Mouse (Mus musculus) kidney, postnatal 0 days (tissue): ENCODE results near the gene 2310030G06Rik. TPM values are rescaled to one million over a fixed set of nuclear protein-coding genes. Genes with fewer than 3 reads are reported as not detected.

Experiments
- ATAC-seq: fragments of 200-750 bp; cut with Nextera tagmentation; replicated peaks from 2 replicates; pipeline ENCODE4 v1.8.0; 2017; ENCODE audit warnings: low read depth, moderate number of reproducible peaks, moderate TSS enrichment, moderate library complexity; ENCODE audit not compliant: low FRiP score
- DNase-seq: peaks from one replicate; pipeline ENCODE4 v3.0.0-alpha.2; 2016; ENCODE audit warnings: low spot score
- H3K27ac ChIP-seq: fragments of 300-500 bp; sonication (generic); 2 replicates; pipeline ENCODE4 v1.5.1; 2014; ENCODE audit warnings: mild to moderate bottlenecking
- H3K27me3 ChIP-seq: fragments of 300-500 bp; sonication (generic); 2 replicates; pipeline ENCODE4 v1.6.1; 2014; ENCODE audit warnings: low read length, mixed read lengths; ENCODE audit not compliant: insufficient read depth
- H3K36me3 ChIP-seq: fragments of 300-500 bp; sonication (generic); 2 replicates; pipeline ENCODE4 v1.6.1; 2014; ENCODE audit warnings: low read length, mixed read lengths; ENCODE audit not compliant: insufficient read depth
- H3K4me1 ChIP-seq: fragments of 300-500 bp; sonication (generic); replicated peaks from 2 replicates; pipeline ENCODE4 v1.6.1; 2014; ENCODE audit warnings: antibody characterized with exemption, low read length, mixed read lengths; ENCODE audit not compliant: insufficient read depth
- H3K4me2 ChIP-seq: fragments of 300-500 bp; sonication (generic); 2 replicates; pipeline ENCODE4 v1.6.1; 2014; ENCODE audit warnings: mild to moderate bottlenecking, low read length, moderate library complexity, mixed read lengths
- H3K4me3 ChIP-seq: fragments of 300-500 bp; sonication (generic); replicated peaks from 2 replicates; pipeline ENCODE4 v1.5.1; 2014; ENCODE audit warnings: low read depth, low read length
- H3K9ac ChIP-seq: fragments of 300-500 bp; sonication (generic); 2 replicates; pipeline ENCODE4 v1.6.1; 2014; ENCODE audit warnings: low read depth, low read length
- H3K9me3 ChIP-seq: fragments of 300-500 bp; sonication (generic); replicated peaks from 2 replicates; pipeline ENCODE4 v1.6.1; 2016; ENCODE audit warnings: low read length, inconsistent platforms, mixed read lengths
- CTCF ChIP-seq: IDR thresholded peaks from 2 replicates; pipeline ENCODE4 v1.5.1; 2016; ENCODE audit warnings: antibody characterized with exemption, low read depth, mild to moderate bottlenecking, moderate library complexity
- WGBS: fragments of 180-500 bp; shearing (Covaris S2); extraction: QIAGEN DNeasy Blood & Tissue Kit; methylation state at CpG from one replicate; pipeline ENCODE4 v1.1.7; 2014; 5-methylcytosine and 5-hydroxymethylcytosine counted together
- polyA plus RNA-seq: library from polyadenylated mRNA; unstranded; fragments of >200 nt; fragmentation: Nextera tagmentation; extraction: Ambion mirVana; gene quantifications from 2 replicates; pipeline ENCODE4 v1.2.1, GENCODE M21; 2015

The 2310030G06Rik gene
- polyA plus RNA-seq, 1 experiment from 2014 or later = 26.8 TPM

DNA sequence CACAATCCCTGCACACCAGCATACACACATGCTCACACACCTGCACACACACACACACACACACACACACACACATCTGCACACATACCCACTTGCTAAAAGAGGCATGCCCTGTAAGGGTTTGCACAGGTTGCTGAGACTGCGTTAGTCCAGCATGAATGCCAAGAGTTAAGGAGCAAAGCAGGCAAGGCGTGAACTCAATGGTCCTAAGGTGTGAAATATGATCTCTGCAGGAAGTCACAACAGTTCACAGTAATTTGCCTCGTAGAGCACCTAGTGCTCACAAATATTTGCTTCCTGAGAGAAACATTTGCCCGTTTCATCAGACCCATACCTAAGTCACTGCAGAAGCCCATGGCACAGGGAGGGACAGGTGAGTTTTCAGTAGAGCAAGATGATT, 32.1 kb downstream of the 2310030G06Rik start:
- no peaks in the 10 kb centered on the region for H3K9me3 ChIP-seq
- no peak overlapping the region for H3K4me2 ChIP-seq
- H3K27ac ChIP-seq = no peak overlapping the region
- no peak for DNase-seq
- no peaks in the 10 kb centered on the region for H3K27me3 ChIP-seq
- 22% methylated on average over 4 of the region's 4 CpGs for WGBS
- H3K4me1 ChIP-seq = no peaks in the 10 kb centered on the region
- H3K4me3 ChIP-seq = no peak overlapping the region
- H3K9ac ChIP-seq = no peak overlapping the region
- ATAC-seq = no peak
- TF ChIP-seq CTCF = no peak
- no peaks in the 10 kb centered on the region for H3K36me3 ChIP-seq

DNA sequence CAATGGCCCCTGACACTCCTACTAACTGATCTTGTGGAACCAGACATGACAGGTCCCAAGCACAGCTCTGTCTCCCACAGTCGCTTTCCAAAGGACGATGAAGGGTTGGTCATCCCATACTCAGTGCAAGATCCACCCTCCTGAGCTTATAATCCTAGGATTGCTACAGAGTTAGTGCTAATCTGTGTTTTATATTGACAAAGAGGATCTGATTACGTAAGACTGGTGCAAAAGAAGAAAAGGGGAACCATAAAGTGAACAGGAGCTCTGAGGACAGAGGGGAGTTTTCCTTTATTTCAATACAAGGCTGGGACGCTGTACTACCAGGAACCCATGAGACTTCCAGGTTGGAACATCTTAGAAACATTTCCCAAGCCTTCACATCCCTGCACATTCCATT, 35.0 kb downstream of the 2310030G06Rik start:
- no peaks in the 10 kb centered on the region for H3K27me3 ChIP-seq
- no peak overlapping the region for H3K4me3 ChIP-seq
- H3K4me2 ChIP-seq = no peak overlapping the region
- no peak for TF ChIP-seq CTCF
- 83% methylated on average over 4 of the region's 4 CpGs for WGBS
- no peaks in the 10 kb centered on the region for H3K36me3 ChIP-seq
- no peaks in the 10 kb centered on the region for H3K9me3 ChIP-seq
- H3K9ac ChIP-seq = no peak overlapping the region
- DNase-seq (no peak), ATAC-seq (no peak)
- no peaks in the 10 kb centered on the region for H3K4me1 ChIP-seq
- H3K27ac ChIP-seq = no peak overlapping the region

DNA sequence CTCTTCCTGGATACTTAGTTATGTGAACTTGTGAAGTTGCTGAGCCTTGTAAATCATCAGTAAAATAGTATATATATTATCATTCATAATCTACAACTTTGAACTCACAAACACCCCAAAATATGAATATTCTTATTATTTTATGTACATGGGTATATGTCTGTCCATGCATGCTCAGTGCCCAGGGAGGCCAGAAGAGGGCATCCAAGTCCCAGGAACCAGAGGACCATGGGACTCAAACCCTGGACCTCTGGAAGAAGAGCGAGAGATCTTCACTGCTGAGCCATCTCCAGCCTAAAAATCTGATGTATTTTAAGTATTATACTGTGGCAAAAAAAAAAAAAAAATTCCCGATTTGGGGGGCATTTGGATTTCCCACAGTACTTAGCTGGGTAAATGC, 37.2 kb downstream of the 2310030G06Rik start:
- H3K27ac ChIP-seq = no peak overlapping the region
- no peaks in the 10 kb centered on the region for H3K27me3 ChIP-seq
- H3K36me3 ChIP-seq = no peaks in the 10 kb centered on the region
- peak; percentile 32 for DNase-seq
- TF ChIP-seq CTCF = peak; percentile 75
- ATAC-seq = no peak
- H3K4me2 ChIP-seq = no peak overlapping the region
- H3K4me3 ChIP-seq = no peak overlapping the region
- 34% methylated on average over 2 of the region's 2 CpGs for WGBS
- H3K9me3 ChIP-seq = no peaks in the 10 kb centered on the region
- H3K4me1 ChIP-seq = no peaks in the 10 kb centered on the region
- H3K9ac ChIP-seq = no peak overlapping the region

DNA sequence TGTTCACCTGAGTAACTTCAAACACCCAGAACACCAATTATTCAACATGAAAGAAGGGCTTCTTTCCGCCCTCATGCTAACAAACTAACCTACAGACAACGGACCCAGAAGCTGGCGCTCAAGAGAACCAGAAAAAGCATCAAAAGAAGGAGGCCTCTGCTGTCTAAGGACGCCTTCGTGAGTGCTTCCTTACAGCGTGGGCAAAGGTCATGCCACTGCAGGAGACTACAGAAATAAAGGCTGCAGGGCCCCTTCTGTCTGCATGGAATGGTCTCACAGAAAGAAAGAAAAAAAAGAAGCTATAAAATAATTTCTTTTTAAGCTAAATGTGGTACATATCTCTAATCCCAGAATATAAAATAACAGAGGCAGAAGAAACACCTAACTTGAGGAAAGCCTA, 41.4 kb downstream of the 2310030G06Rik start:
- no peak overlapping the region for H3K4me3 ChIP-seq
- H3K4me1 ChIP-seq = no peaks in the 10 kb centered on the region
- no peak for TF ChIP-seq CTCF
- no peak overlapping the region for H3K4me2 ChIP-seq
- H3K9me3 ChIP-seq = no peaks in the 10 kb centered on the region
- no peaks in the 10 kb centered on the region for H3K36me3 ChIP-seq
- WGBS = 57% methylated on average over 6 of the region's 6 CpGs
- H3K27ac ChIP-seq = no peak overlapping the region
- DNase-seq (no peak), ATAC-seq (no peak)
- H3K27me3 ChIP-seq = no peaks in the 10 kb centered on the region
- H3K9ac ChIP-seq = no peak overlapping the region

DNA sequence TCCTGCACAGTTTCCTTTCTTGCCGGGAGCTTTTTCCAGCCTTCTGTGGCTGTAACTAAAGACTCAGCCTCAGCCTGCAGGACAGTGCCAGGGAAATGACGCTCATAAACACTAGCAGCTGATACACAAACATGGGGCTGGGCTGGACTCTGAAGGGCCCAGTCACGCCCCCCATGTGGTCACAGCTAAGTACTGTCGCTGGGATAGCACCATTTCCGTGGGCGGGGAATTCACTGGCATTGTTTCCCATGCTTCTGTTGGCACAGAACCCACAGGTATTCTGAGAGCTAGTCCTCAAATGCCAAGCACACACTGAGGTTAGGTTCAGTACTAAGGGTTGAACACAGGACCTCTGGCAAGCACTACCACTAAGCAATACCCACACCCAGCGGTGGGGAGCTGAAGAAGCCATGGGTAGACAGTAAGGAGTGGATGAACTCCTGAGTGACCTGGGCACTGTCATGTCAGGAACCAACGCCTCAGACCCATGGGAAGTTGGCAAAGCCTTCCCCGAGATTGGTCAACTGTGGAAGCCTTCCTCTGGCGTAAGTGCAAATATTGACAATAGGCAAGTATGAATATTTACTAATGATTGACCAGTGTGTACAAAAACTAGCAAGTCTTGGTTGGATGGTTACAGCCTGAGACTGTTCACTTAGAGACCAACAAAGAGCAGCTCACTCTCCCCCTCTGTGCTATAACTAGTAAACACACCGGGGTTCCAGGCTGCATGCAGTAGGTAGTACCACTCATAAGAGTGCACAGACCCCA, 45.2 kb downstream of the 2310030G06Rik start:
- no peak for ATAC-seq
- Histone ChIP-seq H3K4me2 (no peak overlapping the region), H3K27me3 (0 out of 2 replicates have a peak, but pooled peaks cover 4% of the 10 kb centered on the region), H3K9me3 (no peaks in the 10 kb centered on the region), H3K9ac (no peak overlapping the region), H3K27ac (no peak overlapping the region), H3K36me3 (no peaks in the 10 kb centered on the region), H3K4me1 (no peaks in the 10 kb centered on the region), H3K4me3 (no peak overlapping the region)
- no peak for TF ChIP-seq CTCF
- WGBS = 50% methylated on average over 11 of the region's 11 CpGs
- DNase-seq = peak; percentile 55

DNA sequence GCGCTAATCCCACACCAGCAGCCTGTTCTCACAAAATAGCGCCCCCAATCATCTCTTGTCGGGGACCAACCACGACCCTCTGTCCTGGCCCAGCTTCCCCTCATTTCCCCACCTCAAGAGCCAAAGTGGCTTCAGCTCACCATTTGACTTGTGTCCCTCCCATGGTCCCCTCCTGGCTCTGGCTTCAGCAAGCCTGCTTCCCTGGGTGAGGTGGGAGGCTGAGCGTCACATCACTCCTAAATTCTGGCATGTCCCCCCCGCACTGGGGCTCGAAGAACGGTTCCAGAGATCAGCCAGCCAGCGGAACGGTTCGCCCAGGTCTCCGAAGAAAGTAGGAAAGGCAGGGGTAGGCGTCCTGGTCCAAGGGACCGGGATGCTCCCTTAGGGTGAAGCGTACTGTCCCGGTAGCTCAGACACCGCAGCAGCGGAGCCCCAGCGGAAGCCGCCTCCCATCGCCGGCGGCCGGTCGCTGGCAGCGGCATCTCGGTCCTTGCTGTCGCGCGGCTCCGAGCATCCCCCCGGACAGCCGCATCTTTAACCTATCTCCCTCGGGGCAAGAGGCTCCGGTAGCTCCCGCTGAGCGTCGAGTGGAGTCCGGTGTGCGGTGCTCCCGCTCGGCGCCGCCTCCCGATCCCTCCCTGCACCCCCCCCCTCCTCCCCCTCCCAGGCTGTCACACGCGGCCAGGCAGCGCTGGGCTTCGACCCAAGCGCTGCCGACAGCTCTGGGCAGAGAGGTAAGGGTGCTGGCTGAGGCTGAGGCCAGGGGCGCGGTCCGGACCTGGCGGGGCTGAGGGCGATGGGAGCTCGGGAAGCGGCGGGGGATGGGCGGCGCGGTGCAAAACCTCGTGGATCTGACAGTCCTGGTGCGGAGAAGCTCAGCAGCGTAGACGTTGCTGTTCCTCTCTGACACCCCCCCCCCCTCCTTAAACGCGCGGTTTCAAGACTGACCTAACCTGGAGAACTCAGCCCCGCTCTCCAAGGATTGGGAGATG, 47.6 kb downstream of the 2310030G06Rik start:
- WGBS = under 1% methylated on average over 57 of the region's 70 CpGs
- Histone ChIP-seq H3K4me2 (peak overlapping the region; percentile 99), H3K36me3 (no peaks in the 10 kb centered on the region), H3K27ac (no peak overlapping the region), H3K4me3 (peak overlapping the region; percentile 52), H3K4me1 (no peaks in the 10 kb centered on the region), H3K9me3 (no peaks in the 10 kb centered on the region), H3K27me3 (0 out of 2 replicates have a peak, but pooled peaks cover 4% of the 10 kb centered on the region), H3K9ac (peak overlapping the region; percentile 56)
- 0 out of 2 replicates have a peak, but pooled peaks have one; percentile 51 for ATAC-seq
- DNase-seq = peak; percentile 22
- no peak for TF ChIP-seq CTCF
